Mouse (Mus musculus): ENCODE measurements at regions not wholly inside any gene's neighbourhood (a gene's known extent, or its start where the extent isn't known, plus 50 kb on each side); places are given as distances from the start of the nearest gene placed in this dataset.

DNA sequence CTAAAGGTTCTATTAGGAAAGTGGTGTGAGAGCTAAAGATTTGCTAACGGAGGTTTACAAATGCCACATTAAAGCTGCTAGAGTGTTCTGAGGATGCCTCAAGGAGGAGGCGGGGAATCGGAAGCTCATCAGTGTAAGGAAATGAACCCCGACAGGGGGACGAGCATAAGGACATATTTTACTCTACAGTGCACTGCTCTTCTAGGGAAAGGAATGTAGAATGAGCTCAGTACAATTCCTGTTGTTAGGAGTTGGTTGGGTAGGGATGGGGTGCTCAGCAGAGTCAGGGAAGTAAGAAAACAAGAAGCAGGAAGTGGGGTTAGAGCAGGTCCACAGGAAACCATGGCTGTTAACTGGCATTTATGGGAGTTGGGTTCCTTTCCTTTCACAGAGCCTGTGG is 54.6 kb downstream of the Mex3b start:
- Histone ChIP-seq H3K9ac (ENCODE audit: low read depth, low read length) (no peak overlapping the region), H3K4me1 (ENCODE audit: control insufficient read depth, insufficient read depth, low read length) (no peaks in the 10 kb centered on the region), H3K27ac (replicated peaks; ENCODE audit: insufficient read depth, low read depth, low read length) (no peak overlapping the region), H3K79me2 (ENCODE audit: control insufficient read depth, insufficient read depth, low read length) (no peaks in the 10 kb centered on the region), H3K4me3 (ENCODE audit: insufficient read depth, low read depth, low read length) (no peak overlapping the region), H3K27me3 (ENCODE audit: control insufficient read depth, insufficient read depth, low read length) (no peaks in the 10 kb centered on the region), H3K36me3 (ENCODE audit: control insufficient read depth, insufficient read depth, low read length) (no peaks in the 10 kb centered on the region)
- TF ChIP-seq CTCF (IDR thresholded peaks at IDR 0.05; ENCODE audit: low read depth, low read length) (no peak), POLR2A (IDR thresholded peaks at IDR 0.05; ENCODE audit: extremely low read depth, insufficient read depth, low read length) (no peak)
- DNase-seq (ENCODE audit: extremely low read depth, low read depth, low spot score): no peak
- WGBS: 70% methylated on average over 5 of the region's 5 CpGs

DNA sequence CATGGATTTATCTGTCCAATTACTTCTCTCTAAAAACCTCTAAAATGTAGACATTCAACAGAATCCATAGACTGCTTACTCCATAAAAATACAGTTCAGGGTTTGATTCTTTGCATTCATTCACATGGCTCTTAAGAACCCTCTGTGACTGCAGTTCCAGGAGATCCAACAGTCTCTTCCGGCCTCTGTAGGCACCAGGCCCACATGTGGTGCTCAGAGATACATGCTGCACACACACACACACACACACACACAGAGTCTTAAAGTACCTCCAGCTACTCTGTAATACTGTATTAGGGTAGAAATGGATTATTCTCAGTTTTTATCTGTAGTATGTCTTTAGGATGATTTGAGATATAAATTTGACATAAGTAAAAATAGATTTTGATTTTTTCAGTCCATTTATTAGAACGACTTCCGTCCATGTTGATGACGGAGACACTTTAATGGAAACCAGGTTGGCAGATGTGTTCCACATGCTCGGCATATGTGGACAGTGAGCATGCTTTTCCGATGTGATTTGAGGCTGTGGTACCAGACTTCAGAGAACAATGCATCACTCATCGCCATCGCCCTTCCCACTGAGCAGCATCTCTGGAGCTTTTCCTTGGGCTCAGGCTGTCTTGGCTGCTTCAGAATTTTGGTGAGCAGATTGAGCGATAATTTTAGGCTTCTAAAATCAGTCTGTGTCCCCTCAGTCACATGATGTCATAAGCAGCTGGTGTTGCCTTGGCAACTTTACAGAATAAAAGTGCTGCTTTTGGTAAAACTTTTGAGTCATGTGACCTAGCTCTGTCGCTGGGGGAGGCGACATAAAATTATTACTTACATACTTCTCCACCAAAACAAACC is 56.3 kb downstream of the Mex3b start:
- Histone ChIP-seq H3K79me2 (ENCODE audit: control insufficient read depth, insufficient read depth, low read length) (no peaks in the 10 kb centered on the region), H3K4me1 (ENCODE audit: control insufficient read depth, insufficient read depth, low read length) (no peaks in the 10 kb centered on the region), H3K27ac (replicated peaks; ENCODE audit: insufficient read depth, low read depth, low read length) (no peak overlapping the region), H3K9ac (ENCODE audit: low read depth, low read length) (no peak overlapping the region), H3K4me3 (ENCODE audit: insufficient read depth, low read depth, low read length) (no peak overlapping the region), H3K36me3 (ENCODE audit: control insufficient read depth, insufficient read depth, low read length) (no peaks in the 10 kb centered on the region), H3K27me3 (ENCODE audit: control insufficient read depth, insufficient read depth, low read length) (no peaks in the 10 kb centered on the region)
- 88% methylated on average over 11 of the region's 11 CpGs for WGBS
- TF ChIP-seq POLR2A (IDR thresholded peaks at IDR 0.05; ENCODE audit: extremely low read depth, insufficient read depth, low read length) (no peak), CTCF (IDR thresholded peaks at IDR 0.05; ENCODE audit: low read depth, low read length) (no peak)
- DNase-seq (ENCODE audit: extremely low read depth, low read depth, low spot score): no peak

DNA sequence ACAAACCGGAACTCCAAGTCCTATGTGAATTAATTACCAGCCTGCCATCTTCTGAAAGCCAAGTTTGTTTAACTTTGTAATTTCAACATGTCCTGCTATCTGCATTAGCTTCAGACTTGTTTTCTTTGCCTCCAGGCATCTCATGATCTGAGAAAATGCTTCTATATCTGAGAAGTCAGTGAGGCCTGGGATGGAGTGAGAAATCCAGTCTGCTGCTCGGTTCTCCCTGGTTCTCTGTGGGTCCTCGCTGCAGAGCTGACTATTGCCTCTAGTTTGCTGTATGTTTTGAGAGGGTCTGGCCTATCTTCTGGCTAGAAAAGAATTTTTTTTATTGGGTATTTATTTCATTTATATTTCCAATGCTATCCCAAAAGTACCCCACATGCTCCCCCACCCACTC is 57.0 kb downstream of the Mex3b start:
- WGBS: 75% methylated on average over 3 of the region's 3 CpGs
- no peaks in the 10 kb centered on the region for H3K4me1 ChIP-seq (ENCODE audit: control insufficient read depth, insufficient read depth, low read length)
- no peak overlapping the region for H3K27ac ChIP-seq (replicated peaks; ENCODE audit: insufficient read depth, low read depth, low read length)
- H3K4me3 ChIP-seq (ENCODE audit: insufficient read depth, low read depth, low read length): no peak overlapping the region
- H3K9ac ChIP-seq (ENCODE audit: low read depth, low read length): no peak overlapping the region
- DNase-seq (ENCODE audit: extremely low read depth, low read depth, low spot score): no peak
- no peak for TF ChIP-seq POLR2A (IDR thresholded peaks at IDR 0.05; ENCODE audit: extremely low read depth, insufficient read depth, low read length)
- no peak for TF ChIP-seq CTCF (IDR thresholded peaks at IDR 0.05; ENCODE audit: low read depth, low read length)
- H3K36me3 ChIP-seq (ENCODE audit: control insufficient read depth, insufficient read depth, low read length): no peaks in the 10 kb centered on the region
- no peaks in the 10 kb centered on the region for H3K27me3 ChIP-seq (ENCODE audit: control insufficient read depth, insufficient read depth, low read length)
- H3K79me2 ChIP-seq (ENCODE audit: control insufficient read depth, insufficient read depth, low read length): no peaks in the 10 kb centered on the region

DNA sequence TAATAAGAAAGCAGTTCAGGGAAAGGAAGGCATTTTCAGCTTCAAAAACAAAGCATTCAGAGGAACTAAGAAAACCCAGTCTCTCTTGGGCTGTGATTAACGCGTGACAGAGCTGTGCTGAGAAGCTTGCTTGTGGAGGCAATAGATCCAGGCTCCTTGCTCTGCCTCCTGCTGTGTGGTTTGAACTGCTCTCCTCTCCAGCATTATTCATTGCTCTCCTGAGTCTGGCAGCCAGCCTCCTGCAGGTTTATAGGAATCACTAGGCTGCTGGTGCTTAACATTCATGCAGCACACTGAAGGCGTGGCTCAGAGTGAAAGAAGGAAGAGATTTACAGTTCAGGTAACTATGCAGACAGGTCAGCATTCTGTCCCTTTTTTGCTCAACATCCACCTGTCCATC is 71.2 kb downstream of the Mex3b start:
- H3K4me1 ChIP-seq (ENCODE audit: control insufficient read depth, insufficient read depth, low read length): no peaks in the 10 kb centered on the region
- no peaks in the 10 kb centered on the region for H3K36me3 ChIP-seq (ENCODE audit: control insufficient read depth, insufficient read depth, low read length)
- no peaks in the 10 kb centered on the region for H3K27me3 ChIP-seq (ENCODE audit: control insufficient read depth, insufficient read depth, low read length)
- 50% methylated on average over 3 of the region's 3 CpGs for WGBS
- TF ChIP-seq POLR2A (IDR thresholded peaks at IDR 0.05; ENCODE audit: extremely low read depth, insufficient read depth, low read length) (no peak), CTCF (IDR thresholded peaks at IDR 0.05; ENCODE audit: low read depth, low read length) (no peak)
- H3K4me3 ChIP-seq (ENCODE audit: insufficient read depth, low read depth, low read length): no peak overlapping the region
- no peak overlapping the region for H3K9ac ChIP-seq (ENCODE audit: low read depth, low read length)
- no peak overlapping the region for H3K27ac ChIP-seq (replicated peaks; ENCODE audit: insufficient read depth, low read depth, low read length)
- H3K79me2 ChIP-seq (ENCODE audit: control insufficient read depth, insufficient read depth, low read length): no peaks in the 10 kb centered on the region
- DNase-seq (ENCODE audit: extremely low read depth, low read depth, low spot score): no peak

GRCm38 (mm10) chr7:82939536-82939935 is 72.4 kb downstream of the Mex3b start:
- 91% methylated on average over 11 of the region's 11 CpGs for WGBS

GRCm38 (mm10) chr7:82943376-82943775 is 76.2 kb downstream of the Mex3b start:
- H3K27ac ChIP-seq (replicated peaks; ENCODE audit: insufficient read depth, low read depth, low read length): no peak overlapping the region
- TF ChIP-seq CTCF (IDR thresholded peaks at IDR 0.05; ENCODE audit: low read depth, low read length) (no peak), POLR2A (IDR thresholded peaks at IDR 0.05; ENCODE audit: extremely low read depth, insufficient read depth, low read length) (no peak)
- no peaks in the 10 kb centered on the region for H3K36me3 ChIP-seq (ENCODE audit: control insufficient read depth, insufficient read depth, low read length)
- no peak overlapping the region for H3K4me3 ChIP-seq (ENCODE audit: insufficient read depth, low read depth, low read length)
- H3K4me1 ChIP-seq (ENCODE audit: control insufficient read depth, insufficient read depth, low read length): no peaks in the 10 kb centered on the region
- no peaks in the 10 kb centered on the region for H3K27me3 ChIP-seq (ENCODE audit: control insufficient read depth, insufficient read depth, low read length)
- DNase-seq (ENCODE audit: extremely low read depth, low read depth, low spot score): no peak
- no peak overlapping the region for H3K9ac ChIP-seq (ENCODE audit: low read depth, low read length)
- H3K79me2 ChIP-seq (ENCODE audit: control insufficient read depth, insufficient read depth, low read length): no peaks in the 10 kb centered on the region
- 85% methylated on average over 9 of the region's 9 CpGs for WGBS

More at GRCm38 (mm10) chr7:82939536-82939935, 72.4 kb downstream of the Mex3b start:
- TF ChIP-seq POLR2A (IDR thresholded peaks at IDR 0.05; ENCODE audit: extremely low read depth, insufficient read depth, low read length) (no peak), CTCF (IDR thresholded peaks at IDR 0.05; ENCODE audit: low read depth, low read length) (no peak)
- H3K79me2 ChIP-seq (ENCODE audit: control insufficient read depth, insufficient read depth, low read length): no peaks in the 10 kb centered on the region
- H3K36me3 ChIP-seq (ENCODE audit: control insufficient read depth, insufficient read depth, low read length): no peaks in the 10 kb centered on the region
- H3K27ac ChIP-seq (replicated peaks; ENCODE audit: insufficient read depth, low read depth, low read length): no peak overlapping the region
- no peak overlapping the region for H3K4me3 ChIP-seq (ENCODE audit: insufficient read depth, low read depth, low read length)
- no peak overlapping the region for H3K9ac ChIP-seq (ENCODE audit: low read depth, low read length)
- no peaks in the 10 kb centered on the region for H3K4me1 ChIP-seq (ENCODE audit: control insufficient read depth, insufficient read depth, low read length)
- H3K27me3 ChIP-seq (ENCODE audit: control insufficient read depth, insufficient read depth, low read length): no peaks in the 10 kb centered on the region
- no peak for DNase-seq (ENCODE audit: extremely low read depth, low read depth, low spot score)

Data from liver, adult 2 months (tissue).